Mouse (Mus musculus) brown adipose tissue, adult 24 weeks (tissue): ENCODE measurements around the gene Mtg1. TPM values are rescaled to one million over a fixed set of nuclear protein-coding genes. Genes with fewer than 3 reads are reported as not detected.

ENCODE experiments used
- H3K27ac ChIP-seq: fragments of 200-500 bp; replicated peaks from 2 replicates; pipeline ENCODE4 v1.5.1; 2012; ENCODE audit warnings: low read depth, mild to moderate bottlenecking, low read length
- H3K4me1 ChIP-seq: fragments of 200-500 bp; 2 replicates; pipeline ENCODE4 v1.6.1; 2012; ENCODE audit warnings: low read length, mixed read lengths; ENCODE audit not compliant: control insufficient read depth, insufficient read depth, insufficient read length
- H3K4me3 ChIP-seq: fragments of 200-500 bp; 2 replicates; pipeline ENCODE4 v1.5.1; 2012; ENCODE audit warnings: low read depth, mild to moderate bottlenecking, low read length, moderate library complexity; ENCODE audit not compliant: insufficient read depth
- polyA plus RNA-seq: library from polyadenylated mRNA; stranded (reverse); fragments of >200 nt; gene quantifications from 2 replicates; pipeline ENCODE4 v1.2.4, GENCODE M21; 2012; ENCODE audit not compliant: missing spikeins, insufficient read depth, insufficient read length

Gene Mtg1
- polyA plus RNA-seq = 49.2 and 54.7 TPM in 2 replicates

DNA sequence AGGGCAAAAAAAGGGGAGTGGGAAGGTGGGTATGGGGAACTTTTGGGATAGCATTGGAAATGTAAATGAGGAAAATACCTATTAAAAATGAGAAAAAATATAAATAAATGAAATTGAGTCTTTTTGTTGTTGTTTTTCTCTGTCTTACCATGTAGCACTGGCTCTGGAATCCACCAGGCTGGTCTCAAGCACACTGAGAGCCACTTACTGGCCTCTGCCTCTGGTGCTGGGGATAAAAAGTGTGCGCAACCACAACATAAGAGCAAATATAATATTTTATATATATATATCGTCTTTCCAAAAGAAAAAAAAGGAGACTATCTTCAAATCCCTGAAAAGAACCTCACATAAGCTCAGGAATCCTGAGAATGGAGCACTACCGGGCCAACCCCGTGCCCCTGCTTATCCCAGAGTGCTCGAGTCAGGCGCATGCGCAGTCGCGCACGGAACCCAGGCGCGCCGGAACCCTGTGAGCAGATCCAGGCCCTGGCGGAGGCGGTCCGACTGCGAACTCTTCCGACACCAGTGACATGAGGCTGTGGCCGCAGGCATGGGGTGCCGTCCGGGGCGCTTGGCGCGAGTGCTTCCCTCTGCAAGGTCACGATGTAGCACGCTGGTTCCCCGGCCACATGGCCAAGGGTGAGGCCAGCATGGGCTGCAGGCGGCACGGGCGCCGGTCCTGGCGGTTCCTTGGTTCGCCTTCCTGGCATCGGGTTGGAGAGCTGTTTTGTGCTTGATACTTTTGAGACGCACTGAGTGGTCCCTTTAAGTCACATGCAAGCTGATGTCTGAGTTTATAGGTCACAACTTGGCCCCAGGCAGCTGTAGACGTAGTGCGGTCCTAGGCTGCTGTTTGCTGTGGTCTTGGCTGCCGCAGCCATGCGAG lies at the start of gene Mtg1:
Mtg1 (plus strand) TSS at position 430 of the 886 bp plus-strand sequence.
- Histone ChIP-seq H3K27ac (peak within 1 kb of the TSS; percentile 79), H3K4me3 (peak within 1 kb of the TSS; percentile 94), H3K4me1 (no peaks in the 10 kb centered on the region)

DNA sequence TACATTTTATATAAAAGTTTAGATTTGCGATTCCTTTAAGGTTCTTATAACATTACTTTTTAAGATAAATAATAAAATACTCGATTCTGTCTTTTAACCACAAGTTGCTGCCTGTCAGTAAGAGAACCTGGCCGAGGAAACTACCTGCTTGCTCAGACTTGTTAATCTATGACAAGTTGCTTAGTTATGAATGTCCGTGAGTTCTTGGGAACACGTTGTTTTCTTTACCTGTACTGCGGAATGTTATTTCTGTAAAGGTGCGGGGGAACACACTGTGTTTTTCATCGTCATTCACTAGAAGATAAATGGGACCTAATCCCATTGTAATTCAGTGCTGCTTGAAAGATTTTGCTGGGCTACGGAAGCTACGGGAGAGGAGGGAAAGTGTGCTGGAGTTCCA lies 46.8 kb upstream of the Mtg1 start:
- H3K4me3 ChIP-seq = no peak overlapping the region
- no peaks in the 10 kb centered on the region for H3K4me1 ChIP-seq

GRCm38 (mm10) chr7:140092924-140093528 lies 44.3 kb upstream of the Mtg1 start, which contains the start of gene Prap1:
Gene Prap1, plus strand, starts transcription at chr7:140093395.
- H3K4me3 ChIP-seq = no peak within 1 kb of the TSS
- no peak within 1 kb of the TSS for H3K27ac ChIP-seq
- no peaks in the 10 kb centered on the region for H3K4me1 ChIP-seq

More for the DNA sequence above, 46.8 kb upstream of the Mtg1 start:
- no peak overlapping the region for H3K27ac ChIP-seq

GRCm38 (mm10) chr7:140094954-140095353 lies 42.4 kb upstream of the Mtg1 start:
- Histone ChIP-seq H3K4me1 (no peaks in the 10 kb centered on the region), H3K4me3 (no peak overlapping the region), H3K27ac (no peak overlapping the region)

GRCm38 (mm10) chr7:140095556-140095955 lies 41.8 kb upstream of the Mtg1 start:
- Histone ChIP-seq H3K4me3 (no peak overlapping the region), H3K27ac (no peak overlapping the region), H3K4me1 (no peaks in the 10 kb centered on the region)

GRCm38 (mm10) chr7:140096055-140096454 lies 41.3 kb upstream of the Mtg1 start:
- Histone ChIP-seq H3K27ac (no peak overlapping the region), H3K4me1 (no peaks in the 10 kb centered on the region), H3K4me3 (no peak overlapping the region)

DNA sequence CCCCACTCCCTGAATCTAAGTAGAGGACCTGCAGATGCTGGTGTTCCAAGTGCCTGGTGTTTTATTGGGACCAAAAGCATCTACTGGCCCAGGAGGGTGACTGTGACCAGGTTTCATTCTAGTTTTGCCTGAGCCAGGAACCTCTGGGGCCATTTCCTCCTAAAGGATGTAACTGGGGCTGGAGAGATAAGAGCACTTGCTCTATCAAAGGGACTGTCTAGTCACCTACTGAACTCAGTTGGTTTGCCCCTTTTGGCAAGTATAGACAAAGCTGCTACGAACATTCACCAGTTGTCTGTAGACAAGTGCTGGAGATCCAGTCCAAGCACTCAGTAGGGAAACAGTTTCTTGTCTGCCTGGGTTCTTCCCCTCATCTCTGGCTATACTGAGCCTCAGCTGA lies 38.9 kb upstream of the Mtg1 start:
- no peak overlapping the region for H3K4me3 ChIP-seq
- H3K4me1 ChIP-seq = peaks cover 7% of the 10 kb centered on the region; the same call in 1 of the 2 replicates
- H3K27ac ChIP-seq = no peak overlapping the region

DNA sequence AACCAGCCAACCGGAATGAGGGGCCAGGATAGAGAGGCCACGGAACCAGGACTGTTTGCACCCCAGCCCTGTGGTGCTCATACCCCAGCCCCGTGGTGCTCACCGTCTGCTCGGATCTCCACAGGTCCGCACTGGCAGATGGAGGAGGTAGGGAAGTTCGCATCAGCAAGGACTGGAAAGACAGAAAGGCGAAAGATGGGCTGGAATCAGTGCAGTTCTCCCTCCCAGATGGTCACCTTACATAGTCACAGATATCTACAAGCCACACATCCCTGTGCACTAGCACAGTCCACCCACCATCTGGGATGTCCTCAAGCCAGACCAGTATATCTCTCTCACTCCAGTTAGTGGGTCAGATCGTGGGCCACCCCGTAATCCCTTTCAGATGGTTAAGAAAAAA lies 35.9 kb upstream of the Mtg1 start:
- H3K27ac ChIP-seq = no peak overlapping the region
- peak overlapping the region; percentile 61 for H3K4me3 ChIP-seq
- peaks cover 7% of the 10 kb centered on the region; the same call in 1 of the 2 replicates for H3K4me1 ChIP-seq

- H3K27ac ChIP-seq = peak within 1 kb of the TSS; percentile 96
- peaks cover 7% of the 10 kb centered on the region; the same call in 1 of the 2 replicates for H3K4me1 ChIP-seq
- H3K4me3 ChIP-seq = peak within 1 kb of the TSS; percentile 61
Measured at GRCm38 (mm10) chr7:140101993-140102860, 35.1 kb upstream of the Mtg1 start, which contains the start of gene Fuom. Gene Fuom, minus strand, starts transcription at chr7:140102441.

DNA sequence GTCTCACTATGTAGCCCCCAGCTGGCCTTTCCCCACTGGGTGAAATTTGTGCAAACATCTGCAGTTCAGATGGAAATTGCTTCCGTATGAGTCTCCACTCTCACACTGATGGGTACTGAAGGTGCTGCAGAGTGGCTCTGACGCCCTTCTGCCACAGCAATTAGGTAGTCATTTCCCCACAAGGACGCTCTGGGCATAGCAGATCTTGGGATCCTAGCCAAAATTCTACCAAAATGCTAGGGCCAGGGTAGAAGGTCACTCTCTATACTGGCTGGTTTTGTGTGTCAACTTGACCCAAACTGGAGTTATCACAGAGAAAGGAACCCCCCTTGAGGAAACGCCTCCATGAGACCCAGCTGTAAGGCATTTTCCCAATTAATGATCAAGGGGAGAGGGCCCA lies 33.4 kb upstream of the Mtg1 start:
- Histone ChIP-seq H3K4me1 (peaks cover 7% of the 10 kb centered on the region; the same call in 1 of the 2 replicates), H3K27ac (no peak overlapping the region), H3K4me3 (no peak overlapping the region)

DNA sequence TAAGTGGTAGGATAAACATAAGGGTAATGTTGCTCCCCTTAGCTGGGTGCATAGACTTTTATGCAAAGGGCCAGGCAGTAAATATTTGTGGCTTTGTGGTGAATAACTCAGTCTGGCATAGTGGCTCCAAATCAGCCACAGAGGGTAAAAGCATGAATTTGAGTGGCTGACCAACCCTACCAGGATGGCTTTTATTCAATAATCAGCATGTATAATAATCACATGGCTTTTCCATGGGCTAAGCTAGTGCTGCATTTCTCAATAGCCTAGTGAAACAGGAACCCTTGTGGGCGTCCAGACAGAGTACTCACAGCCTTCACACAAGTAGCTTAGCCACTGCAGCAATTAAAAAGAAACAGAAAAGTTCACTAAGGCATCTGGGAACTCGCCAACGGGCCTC lies 25.4 kb upstream of the Mtg1 start:
- Histone ChIP-seq H3K4me3 (no peak overlapping the region), H3K27ac (no peak overlapping the region), H3K4me1 (peaks cover 4% of the 10 kb centered on the region)

DNA sequence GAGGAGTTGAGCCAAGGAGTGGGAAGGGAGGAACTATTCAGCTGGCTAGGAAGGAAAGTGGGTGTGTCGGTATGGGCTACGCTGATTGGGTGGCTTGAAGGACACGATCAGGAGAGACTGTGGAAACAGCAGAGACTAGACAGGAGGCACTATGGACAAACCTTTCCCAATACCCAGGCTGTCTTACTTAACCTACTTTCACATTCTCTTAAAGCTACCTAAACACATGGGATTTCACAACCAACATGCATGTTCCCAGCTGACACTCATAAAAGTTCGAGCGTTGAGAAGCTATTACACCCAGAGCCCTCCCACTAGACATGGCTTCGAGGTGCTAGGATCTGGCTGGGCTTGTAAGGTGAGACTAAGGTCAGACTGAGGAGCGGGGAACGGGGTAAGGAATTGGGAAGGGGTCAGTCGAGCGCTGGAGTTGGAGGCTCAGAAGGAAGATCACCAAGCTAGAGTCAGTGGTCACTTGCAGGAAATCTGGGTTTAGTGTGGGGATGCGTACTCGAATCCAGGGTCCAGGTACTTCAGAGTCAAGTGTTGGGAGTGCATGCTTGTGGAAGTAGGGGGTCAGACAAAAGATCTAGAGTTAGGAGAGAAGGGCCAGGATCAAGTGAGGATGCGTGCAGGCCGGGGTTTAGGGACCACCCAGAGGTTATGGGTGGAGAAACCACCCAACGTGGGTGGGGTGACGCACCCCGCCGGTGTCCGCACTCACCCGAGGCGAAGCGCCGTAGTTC lies 21.6 kb upstream of the Mtg1 start, which contains the start of gene Paox:
Paox (plus strand) TSS at position 217 of the 746 bp plus-strand sequence.
- Histone ChIP-seq H3K4me1 (peaks cover 7% of the 10 kb centered on the region), H3K4me3 (peak within 1 kb of the TSS; percentile 87), H3K27ac (peak within 1 kb of the TSS; percentile 99)

DNA sequence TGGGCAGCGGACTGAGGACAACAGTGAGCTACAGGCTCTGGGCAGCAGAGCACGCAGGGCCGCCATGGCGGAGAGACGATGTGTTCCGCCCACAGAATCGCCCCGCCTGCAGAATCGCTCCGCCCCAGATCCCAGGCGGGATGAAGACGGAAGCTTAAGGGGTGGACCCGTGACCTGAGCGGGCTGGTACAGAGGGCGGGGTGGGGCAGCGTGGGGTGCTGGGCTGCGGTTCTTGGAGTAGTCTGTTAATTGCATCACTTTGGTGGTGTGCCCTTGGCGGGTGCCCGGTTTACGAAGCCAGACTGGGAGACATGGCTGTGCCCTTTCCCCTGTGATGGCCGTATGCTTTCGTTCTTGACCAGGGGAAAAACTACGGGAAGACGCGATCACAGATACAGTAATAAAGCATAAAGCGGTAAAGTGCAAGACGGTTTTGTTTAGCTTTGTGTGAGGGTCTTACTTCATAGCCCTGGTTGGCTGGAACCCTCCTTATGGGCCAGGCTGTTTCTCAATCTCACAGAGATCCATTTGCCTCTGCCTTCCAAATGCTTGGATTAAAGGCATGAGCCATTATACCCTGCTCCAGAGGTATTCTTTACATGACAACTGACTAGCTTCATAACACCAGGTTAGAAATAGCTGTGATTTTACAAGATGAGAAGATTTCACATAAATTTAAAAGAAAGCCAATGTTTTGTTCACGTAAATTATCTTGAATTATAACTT lies 20.9 kb upstream of the Mtg1 start, which contains the start of gene Echs1:
Echs1 (minus strand) TSS at position 148 of the 726 bp plus-strand sequence.
- Histone ChIP-seq H3K4me3 (peak within 1 kb of the TSS; percentile 87), H3K27ac (peak within 1 kb of the TSS; percentile 99), H3K4me1 (peaks cover 7% of the 10 kb centered on the region)
